Mouse (Mus musculus): Measurements from ENCODE around the gene Wt1. TPM values are rescaled to one million over a fixed set of nuclear protein-coding genes. Genes with fewer than 3 reads are reported as not detected.

The Wt1 gene
- polyA plus RNA-seq, 1 experiment from 2014 or later: not detected

DNA sequence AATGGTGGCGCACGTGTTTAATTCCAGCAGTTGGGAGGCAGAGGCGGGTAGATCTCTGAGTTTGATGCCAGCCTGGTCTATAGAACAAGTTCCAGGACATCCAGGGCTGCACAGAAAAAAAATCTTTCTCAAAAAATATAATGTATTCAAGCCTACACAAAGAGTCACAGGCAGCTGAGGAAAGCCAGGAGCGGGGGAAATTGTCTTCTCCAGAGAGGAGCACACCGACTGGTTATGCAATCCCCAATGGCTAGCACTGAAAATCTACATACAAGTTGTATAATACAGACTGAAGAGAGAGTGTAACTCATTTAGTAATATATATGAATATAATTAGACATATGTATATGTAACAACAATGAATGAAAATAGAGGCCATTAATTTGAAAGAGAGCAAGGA is 25.2 kb downstream of the Wt1 start:
- Histone ChIP-seq H3K4me1 (0 out of 2 replicates have a peak, but pooled peaks cover 3% of the 10 kb centered on the region), H3K9ac (no peak overlapping the region), H3K9me3 (replicated peaks) (no peaks in the 10 kb centered on the region), H3K4me2 (no peak overlapping the region), H3K27ac (no peak overlapping the region), H3K27me3 (no peaks in the 10 kb centered on the region), H3K36me3 (ENCODE audit: poor library complexity, severe bottlenecking) (no peaks in the 10 kb centered on the region), H3K4me3 (no peak overlapping the region)
- WGBS: 94% methylated on average over 5 of the region's 5 CpGs
- ATAC-seq: no peak

DNA sequence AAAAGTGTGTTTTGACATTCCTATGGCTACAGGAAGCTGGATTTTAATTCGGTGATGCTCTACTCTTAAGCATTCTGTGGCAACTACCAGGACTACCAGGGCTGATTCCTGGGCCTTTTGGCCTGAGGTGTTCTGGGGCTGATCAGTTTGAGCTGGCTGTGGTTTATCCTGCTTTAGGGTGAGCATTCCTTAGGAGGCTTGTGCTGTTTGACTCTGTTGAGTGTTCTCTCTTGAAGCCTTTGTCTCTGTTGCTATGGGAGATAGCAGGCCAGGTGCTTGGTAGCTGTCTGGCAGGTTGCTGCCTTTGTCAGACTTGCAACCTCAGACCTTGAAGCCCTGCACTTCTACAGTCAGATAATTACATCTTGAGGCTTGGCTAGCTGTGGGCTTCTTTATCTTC is 26.7 kb downstream of the Wt1 start:
- Histone ChIP-seq H3K4me1 (0 out of 2 replicates have a peak, but pooled peaks cover 3% of the 10 kb centered on the region), H3K27ac (no peak overlapping the region), H3K36me3 (ENCODE audit: poor library complexity, severe bottlenecking) (no peaks in the 10 kb centered on the region), H3K27me3 (no peaks in the 10 kb centered on the region), H3K4me3 (no peak overlapping the region), H3K9ac (no peak overlapping the region), H3K9me3 (replicated peaks) (no peaks in the 10 kb centered on the region), H3K4me2 (no peak overlapping the region)
- ATAC-seq: no peak
- WGBS: 79% methylated on average over 1 of the region's 1 CpGs

- Histone ChIP-seq H3K36me3 (ENCODE audit: poor library complexity, severe bottlenecking) (no peaks in the 10 kb centered on the region), H3K4me2 (no peak overlapping the region), H3K27ac (no peak overlapping the region), H3K9ac (no peak overlapping the region), H3K9me3 (replicated peaks) (no peaks in the 10 kb centered on the region), H3K27me3 (no peaks in the 10 kb centered on the region), H3K4me1 (no peaks in the 10 kb centered on the region), H3K4me3 (no peak overlapping the region)
- no peak for ATAC-seq
- 85% methylated on average over 2 of the region's 2 CpGs for WGBS
Observed at GRCm38 (mm10) chr2:105160949-105161348, 34.6 kb downstream of the Wt1 start.

- WGBS: 38% methylated on average over 4 of the region's 4 CpGs
- no peaks in the 10 kb centered on the region for H3K27me3 ChIP-seq
Observed at GRCm38 (mm10) chr2:105162763-105163162, 36.4 kb downstream of the Wt1 start.

DNA sequence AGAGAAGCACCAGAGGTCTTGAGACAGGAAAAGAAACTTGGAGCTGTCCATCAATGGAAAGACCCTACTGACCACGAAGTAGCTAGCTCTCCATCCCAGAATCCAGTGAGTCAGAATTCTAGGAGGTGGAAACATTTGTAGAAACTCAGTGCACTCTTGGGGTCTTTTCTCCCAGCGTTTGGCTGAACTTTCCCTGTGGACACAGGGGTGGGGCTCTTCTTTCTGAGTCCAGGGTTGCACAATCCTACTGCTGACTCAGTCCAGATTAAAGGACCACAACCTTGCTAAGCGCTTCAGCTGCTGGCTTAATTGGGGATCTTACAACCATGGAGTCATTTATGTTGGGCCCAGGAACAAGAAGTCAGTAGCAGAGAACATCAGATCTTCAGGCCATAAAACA is 41.8 kb downstream of the Wt1 start:
- H3K27ac ChIP-seq: no peak overlapping the region
- H3K27me3 ChIP-seq: no peaks in the 10 kb centered on the region
- no peak overlapping the region for H3K4me2 ChIP-seq
- no peaks in the 10 kb centered on the region for H3K4me1 ChIP-seq
- no peaks in the 10 kb centered on the region for H3K9me3 ChIP-seq (replicated peaks)
- ATAC-seq: no peak
- H3K9ac ChIP-seq: no peak overlapping the region
- WGBS: 82% methylated on average over 3 of the region's 3 CpGs
- H3K4me3 ChIP-seq: no peak overlapping the region
- no peaks in the 10 kb centered on the region for H3K36me3 ChIP-seq (ENCODE audit: poor library complexity, severe bottlenecking)

More at GRCm38 (mm10) chr2:105162763-105163162, 36.4 kb downstream of the Wt1 start:
- Histone ChIP-seq H3K9me3 (replicated peaks) (no peaks in the 10 kb centered on the region), H3K4me2 (no peak overlapping the region), H3K36me3 (ENCODE audit: poor library complexity, severe bottlenecking) (no peaks in the 10 kb centered on the region), H3K27ac (no peak overlapping the region), H3K4me1 (no peaks in the 10 kb centered on the region), H3K4me3 (no peak overlapping the region), H3K9ac (no peak overlapping the region)
- no peak for ATAC-seq

- Histone ChIP-seq H3K36me3 (ENCODE audit: poor library complexity, severe bottlenecking) (no peaks in the 10 kb centered on the region), H3K4me2 (no peak overlapping the region), H3K4me1 (no peaks in the 10 kb centered on the region), H3K27me3 (no peaks in the 10 kb centered on the region), H3K9me3 (replicated peaks) (no peaks in the 10 kb centered on the region), H3K9ac (no peak overlapping the region), H3K4me3 (no peak overlapping the region), H3K27ac (no peak overlapping the region)
- WGBS: 69% methylated on average over 2 of the region's 2 CpGs
- no peak for ATAC-seq
Observed at GRCm38 (mm10) chr2:105174254-105174653, 47.9 kb downstream of the Wt1 start.

GRCm38 (mm10) chr2:105178871-105179270 is 52.5 kb downstream of the Wt1 start:
- WGBS: 93% methylated on average over 12 of the region's 12 CpGs
- Histone ChIP-seq H3K9ac (no peak overlapping the region), H3K4me1 (no peaks in the 10 kb centered on the region), H3K4me2 (no peak overlapping the region), H3K9me3 (replicated peaks) (no peaks in the 10 kb centered on the region), H3K27ac (no peak overlapping the region), H3K4me3 (no peak overlapping the region), H3K36me3 (ENCODE audit: poor library complexity, severe bottlenecking) (no peaks in the 10 kb centered on the region), H3K27me3 (no peaks in the 10 kb centered on the region)
- ATAC-seq: no peak

DNA sequence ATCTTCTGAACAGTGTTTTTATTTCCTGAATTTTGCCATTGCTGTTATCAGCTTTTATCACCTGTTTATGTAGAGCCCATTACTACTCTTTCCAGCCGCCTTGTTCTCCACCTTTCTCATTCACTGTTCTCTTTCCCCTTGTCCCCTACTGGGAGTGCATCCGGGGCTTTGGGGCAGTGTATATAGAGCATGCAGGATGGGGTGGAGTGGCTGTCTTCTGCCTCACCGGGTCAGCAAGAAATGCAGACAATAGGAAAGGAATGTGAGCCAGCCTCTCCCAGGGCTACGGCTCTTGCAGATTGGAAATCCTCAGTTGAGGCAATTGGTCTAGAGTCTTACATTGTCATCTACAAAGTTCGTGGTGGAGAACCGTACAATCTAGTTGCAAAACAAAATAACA is 56.2 kb downstream of the Wt1 start:
- ATAC-seq: no peak
- Histone ChIP-seq H3K27ac (no peak overlapping the region), H3K9me3 (replicated peaks) (no peaks in the 10 kb centered on the region), H3K27me3 (no peaks in the 10 kb centered on the region), H3K4me3 (no peak overlapping the region), H3K4me2 (no peak overlapping the region), H3K36me3 (ENCODE audit: poor library complexity, severe bottlenecking) (no peaks in the 10 kb centered on the region), H3K4me1 (no peaks in the 10 kb centered on the region), H3K9ac (no peak overlapping the region)
- 24% methylated on average over 6 of the region's 6 CpGs for WGBS

DNA sequence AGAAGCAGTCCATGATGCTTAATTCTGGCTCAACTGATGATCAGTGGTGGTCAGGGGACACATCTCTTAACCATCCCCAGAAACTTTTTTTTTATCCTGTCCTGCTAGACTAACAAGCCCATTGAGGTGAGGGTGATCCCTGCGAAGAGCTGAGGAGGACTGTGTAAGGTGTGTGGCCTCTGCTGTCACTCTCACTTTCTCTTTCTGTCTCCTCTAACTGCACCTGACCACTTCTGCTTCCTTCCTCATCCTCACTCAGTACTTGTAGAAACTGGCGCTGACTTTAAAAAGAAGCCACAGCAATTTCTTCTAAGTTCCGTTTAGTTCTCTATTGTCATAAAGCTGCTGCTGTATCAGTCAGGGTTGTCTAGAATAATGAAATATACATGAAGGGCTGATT is 58.8 kb downstream of the Wt1 start:
- 92% methylated on average over 3 of the region's 3 CpGs for WGBS

GRCm38 (mm10) chr2:105185768-105186529 is 59.6 kb downstream of the Wt1 start:
- no peaks in the 10 kb centered on the region for H3K36me3 ChIP-seq (ENCODE audit: poor library complexity, severe bottlenecking)
- H3K27ac ChIP-seq: no peak overlapping the region
- no peaks in the 10 kb centered on the region for H3K4me1 ChIP-seq
- no peak overlapping the region for H3K4me3 ChIP-seq
- ATAC-seq: no peak
- 76% methylated on average over 13 of the region's 13 CpGs for WGBS
- H3K4me2 ChIP-seq: no peak overlapping the region
- no peaks in the 10 kb centered on the region for H3K27me3 ChIP-seq
- no peaks in the 10 kb centered on the region for H3K9me3 ChIP-seq (replicated peaks)
- no peak overlapping the region for H3K9ac ChIP-seq

More for the DNA sequence above, 58.8 kb downstream of the Wt1 start:
- no peak overlapping the region for H3K4me2 ChIP-seq
- no peak for ATAC-seq
- H3K36me3 ChIP-seq (ENCODE audit: poor library complexity, severe bottlenecking): no peaks in the 10 kb centered on the region
- H3K27me3 ChIP-seq: no peaks in the 10 kb centered on the region
- no peaks in the 10 kb centered on the region for H3K4me1 ChIP-seq
- H3K9ac ChIP-seq: no peak overlapping the region
- no peak overlapping the region for H3K27ac ChIP-seq
- H3K4me3 ChIP-seq: no peak overlapping the region
- H3K9me3 ChIP-seq (replicated peaks): no peaks in the 10 kb centered on the region

- no peak for ATAC-seq
- no peak overlapping the region for H3K9ac ChIP-seq
- no peaks in the 10 kb centered on the region for H3K4me1 ChIP-seq
- no peaks in the 10 kb centered on the region for H3K9me3 ChIP-seq (replicated peaks)
- no peak overlapping the region for H3K4me3 ChIP-seq
- no peak overlapping the region for H3K27ac ChIP-seq
- no peaks in the 10 kb centered on the region for H3K36me3 ChIP-seq (ENCODE audit: poor library complexity, severe bottlenecking)
- no peaks in the 10 kb centered on the region for H3K27me3 ChIP-seq
- H3K4me2 ChIP-seq: no peak overlapping the region
- 82% methylated on average over 5 of the region's 5 CpGs for WGBS
Observed at GRCm38 (mm10) chr2:105186591-105186990, 60.3 kb downstream of the Wt1 start.

- H3K27me3 ChIP-seq: no peaks in the 10 kb centered on the region
- no peak overlapping the region for H3K4me2 ChIP-seq
- no peak overlapping the region for H3K9ac ChIP-seq
- ATAC-seq: no peak
- 81% methylated on average over 10 of the region's 10 CpGs for WGBS
- H3K36me3 ChIP-seq (ENCODE audit: poor library complexity, severe bottlenecking): no peaks in the 10 kb centered on the region
- no peak overlapping the region for H3K4me3 ChIP-seq
- H3K27ac ChIP-seq: no peak overlapping the region
- H3K4me1 ChIP-seq: no peaks in the 10 kb centered on the region
- H3K9me3 ChIP-seq (replicated peaks): no peaks in the 10 kb centered on the region
Observed at GRCm38 (mm10) chr2:105188182-105188581, 61.9 kb downstream of the Wt1 start.

- no peak overlapping the region for H3K9ac ChIP-seq
- no peaks in the 10 kb centered on the region for H3K36me3 ChIP-seq (ENCODE audit: poor library complexity, severe bottlenecking)
- H3K27ac ChIP-seq: no peak overlapping the region
- no peak overlapping the region for H3K4me2 ChIP-seq
- H3K9me3 ChIP-seq (replicated peaks): no peaks in the 10 kb centered on the region
- H3K27me3 ChIP-seq: no peaks in the 10 kb centered on the region
- WGBS: 29% methylated on average over 5 of the region's 5 CpGs
- no peak for ATAC-seq
- H3K4me1 ChIP-seq: no peaks in the 10 kb centered on the region
- no peak overlapping the region for H3K4me3 ChIP-seq
Observed at GRCm38 (mm10) chr2:105189352-105189751, 63.0 kb downstream of the Wt1 start.

All from forebrain, embryonic 13.5 days (tissue).